Mouse (Mus musculus) forebrain, postnatal 0 days (tissue): Measurements from ENCODE around the gene Arntl. TPM values are rescaled to one million over a fixed set of nuclear protein-coding genes. Genes with fewer than 3 reads are reported as not detected.

ENCODE experiments used
- ATAC-seq: fragments of 200-750 bp; cut with Nextera tagmentation; 2 replicates; pipeline ENCODE4 v1.8.0; 2017; ENCODE audit warnings: mild to moderate bottlenecking, moderate library complexity
- DNase-seq: peaks from one replicate; pipeline ENCODE4 v3.0.0-alpha.2; 2015
- H3K27ac ChIP-seq: fragments of 300-500 bp; sonication (generic); 2 replicates; pipeline ENCODE4 v1.5.1; 2014; ENCODE audit warnings: low read depth, mild to moderate bottlenecking, antibody characterized with exemption, low read length, moderate library complexity, mixed read lengths
- H3K27me3 ChIP-seq: fragments of 300-500 bp; sonication (generic); 2 replicates; pipeline ENCODE4 v1.6.1; 2014; ENCODE audit warnings: mild to moderate bottlenecking, low read length, mixed read lengths; ENCODE audit not compliant: insufficient read depth
- H3K36me3 ChIP-seq: fragments of 300-500 bp; sonication (generic); 2 replicates; pipeline ENCODE4 v1.6.1; 2014; ENCODE audit warnings: mild to moderate bottlenecking, moderate library complexity; ENCODE audit not compliant: insufficient read depth
- H3K4me1 ChIP-seq: fragments of 300-500 bp; sonication (generic); 2 replicates; pipeline ENCODE4 v1.6.1; 2014; ENCODE audit warnings: antibody characterized with exemption; ENCODE audit not compliant: insufficient read depth
- H3K4me2 ChIP-seq: fragments of 300-500 bp; sonication (generic); 2 replicates; pipeline ENCODE4 v1.6.1; 2014; ENCODE audit warnings: low read depth, mild to moderate bottlenecking, moderate library complexity
- H3K4me3 ChIP-seq: fragments of 300-500 bp; sonication (generic); 2 replicates; pipeline ENCODE4 v1.5.1; 2014; ENCODE audit warnings: low read depth, low read length, mixed read lengths
- H3K9ac ChIP-seq: fragments of 300-500 bp; sonication (generic); 2 replicates; pipeline ENCODE4 v1.6.1; 2014; ENCODE audit warnings: mild to moderate bottlenecking
- H3K9me3 ChIP-seq: fragments of 300-500 bp; sonication (generic); 2 replicates; pipeline ENCODE4 v1.6.1; 2016; ENCODE audit warnings: low read length
- CTCF ChIP-seq: sonication (generic); IDR thresholded peaks from 2 replicates; pipeline ENCODE4 v1.5.1; 2016; ENCODE audit warnings: antibody characterized with exemption, control low read depth, low read depth
- WGBS: fragments of 180-500 bp; shearing (Covaris S2); extraction: QIAGEN DNeasy Blood & Tissue Kit; methylation state at CpG from one replicate; pipeline ENCODE4 v1.1.7; 2014; 5-methylcytosine and 5-hydroxymethylcytosine counted together
- polyA plus RNA-seq: library from polyadenylated mRNA; unstranded; fragments of >200 nt; fragmentation: Nextera tagmentation; extraction: Ambion mirVana; gene quantifications from 2 replicates; pipeline ENCODE4 v1.2.1, GENCODE M21; 2015
- total RNA-seq: library from RNA; depleted of rRNA; stranded (reverse); fragments of >200 nt; gene quantifications from 2 replicates; pipeline ENCODE4 v1.2.3, GENCODE M21; 2014; rRNA removed

The Arntl gene
- total and polyA plus RNA-seq, 2 experiments from 2014 or later = 20.7 to 32.4 TPM

GRCm38 (mm10) chr7:113349089-113349488 lies 141.8 kb downstream of the Arntl start:
- Histone ChIP-seq H3K4me2 (no peak overlapping the region), H3K27ac (no peak overlapping the region), H3K27me3 (no peaks in the 10 kb centered on the region), H3K9ac (no peak overlapping the region), H3K4me3 (no peak overlapping the region), H3K36me3 (no peaks in the 10 kb centered on the region), H3K4me1 (no peaks in the 10 kb centered on the region), H3K9me3 (no peaks in the 10 kb centered on the region)
- no peak for TF ChIP-seq CTCF
- no peak for DNase-seq
- no peak for ATAC-seq
- WGBS = 84% methylated on average over 1 of the region's 1 CpGs

Other genes with a start within 250 kb of the Arntl start
- 78.9 and 85.2 TPM in 2 replicates for gene Btbd10, start 161.9 kb downstream of the Arntl start, total RNA-seq
- gene Btbd10, start 161.9 kb downstream of the Arntl start, polyA plus RNA-seq = 76.9 and 83.2 TPM in 2 replicates
- not detected in 2 replicates for gene Pth, start 181.1 kb downstream of the Arntl start, total RNA-seq
- not detected in 2 replicates for gene Pth, start 181.1 kb downstream of the Arntl start, polyA plus RNA-seq